Mouse (Mus musculus): ENCODE data around the gene Btbd8.

GRCm38 (mm10) chr5:107466501-107466900 lies 28.7 kb downstream of the Btbd8 start:
- TF ChIP-seq CTCF (IDR thresholded peaks at IDR 0.05; ENCODE audit: insufficient read depth, low read length) (no peak), POLR2A (IDR thresholded peaks at IDR 0.05; ENCODE audit: borderline replicate concordance, extremely low read depth, low read depth, low read length) (no peak)
